Comparison of ENCODE assay signal across 21 mouse cellular contexts in genomic region chr16:74200705-74201104, GRCm38 (mm10).
"Had no signal": no experiment of that assay in that cellular context is flagged by ENCODE, and none has a peak within 500 bp of the region (broad histone marks: within the 10 kb centered on the region; RNA-seq: fewer than 3 reads in every experiment).

No protein-coding gene starts in this region.

- H3K9ac ChIP-seq: kidney, embryonic 15.5 days; liver, embryonic 13.5 days; midbrain, embryonic 12.5 days; midbrain, embryonic 15.5 days; neural tube, embryonic 12.5 days; neural tube, embryonic 15.5 days had no signal

- DNase-seq: kidney, adult 8-10 months; kidney, postnatal 14 days; kidney, postnatal 4 days; layer of hippocampus, adult 9-11 months; liver, embryonic 13.5 days; lung, adult 2 months; lung, postnatal 14 days; lung, postnatal 4 days; right cerebral cortex, adult 18-20 months; right cerebral cortex, postnatal 14 days; right cerebral cortex, postnatal 4 days; thymus, adult 2 months; thymus, postnatal 14 days had no signal

- ATAC-seq: midbrain, embryonic 15.5 days had no signal

- H3K9me3 ChIP-seq: kidney, embryonic 15.5 days; liver, embryonic 13.5 days; midbrain, embryonic 12.5 days; midbrain, embryonic 15.5 days; neural tube, embryonic 12.5 days; neural tube, embryonic 15.5 days had no signal

- H3K4me2 ChIP-seq: kidney, embryonic 15.5 days; liver, embryonic 13.5 days; midbrain, embryonic 12.5 days; midbrain, embryonic 15.5 days; neural tube, embryonic 12.5 days; neural tube, embryonic 15.5 days had no signal

- H3K36me3 ChIP-seq: kidney, embryonic 15.5 days; liver, embryonic 13.5 days; midbrain, embryonic 12.5 days; midbrain, embryonic 15.5 days; neural tube, embryonic 12.5 days; neural tube, embryonic 15.5 days had no signal

- H3K4me1 ChIP-seq: kidney, embryonic 15.5 days; liver, embryonic 13.5 days; midbrain, embryonic 12.5 days; midbrain, embryonic 15.5 days; neural tube, embryonic 12.5 days had no signal

- H3K4me3 ChIP-seq: kidney, embryonic 15.5 days; layer of hippocampus, adult 2 months; left cerebral cortex, adult 2 months; liver, embryonic 13.5 days; midbrain, embryonic 12.5 days; midbrain, embryonic 15.5 days; neural tube, embryonic 12.5 days; neural tube, embryonic 15.5 days had no signal

- H3K27me3 ChIP-seq: kidney, embryonic 15.5 days; liver, embryonic 13.5 days; midbrain, embryonic 12.5 days; midbrain, embryonic 15.5 days; neural tube, embryonic 12.5 days; neural tube, embryonic 15.5 days had no signal

- H3K27ac ChIP-seq: kidney, embryonic 15.5 days; layer of hippocampus, adult 2 months; left cerebral cortex, adult 2 months; liver, embryonic 13.5 days; midbrain, embryonic 12.5 days; midbrain, embryonic 15.5 days; neural tube, embryonic 12.5 days; neural tube, embryonic 15.5 days; stomach, postnatal 0 days had no signal
